Mouse (Mus musculus): ENCODE data around the gene Duoxa1. TPM values are rescaled to one million over a fixed set of nuclear protein-coding genes. Genes with fewer than 3 reads are reported as not detected.

Gene Duoxa1
- polyA plus RNA-seq, 1 experiment, result 0.08 TPM

- H3K4me1 ChIP-seq (ENCODE audit: control insufficient read depth, insufficient read depth, insufficient read length, low read length), result peaks cover 12% of the 10 kb centered on the region
- 1% methylated on average over 48 of the region's 48 CpGs for WGBS
- TF ChIP-seq CTCF (IDR thresholded peaks at IDR 0.05; ENCODE audit: extremely low read depth, insufficient read length, insufficient replicate concordance, low read depth, low read length), result no peak
- 0 out of 2 replicates have a peak, but pooled peaks have one; percentile 18 for TF ChIP-seq POLR2A (IDR thresholded peaks at IDR 0.05; ENCODE audit: low read depth, low read length)
- peaks cover 13% of the 10 kb centered on the region for H3K27me3 ChIP-seq (ENCODE audit: control insufficient read depth, insufficient read depth, low read length)
- peak overlapping the region; percentile 62 for H3K4me3 ChIP-seq (ENCODE audit: low read depth, low read length)
- H3K36me3 ChIP-seq (ENCODE audit: control insufficient read depth, insufficient read depth, low read length), result no peaks in the 10 kb centered on the region
- H3K27ac ChIP-seq (ENCODE audit: insufficient read depth, low read depth, low read length), result peak overlapping the region; percentile 8; the same call in 1 of the 2 replicates
These were observed 12.2 kb downstream of the Duoxa1 start for GRCm38 (mm10) chr2:122301081-122301920.

GRCm38 (mm10) chr2:122300656-122301020, 12.9 kb downstream of the Duoxa1 start:
- TF ChIP-seq CTCF (IDR thresholded peaks at IDR 0.05; ENCODE audit: extremely low read depth, insufficient read length, insufficient replicate concordance, low read depth, low read length) (no peak), POLR2A (IDR thresholded peaks at IDR 0.05; ENCODE audit: low read depth, low read length) (no peak)
- no peak overlapping the region for H3K27ac ChIP-seq (ENCODE audit: insufficient read depth, low read depth, low read length)
- WGBS, result 19% methylated on average over 14 of the region's 14 CpGs
- peak overlapping the region; percentile 62 for H3K4me3 ChIP-seq (ENCODE audit: low read depth, low read length)
- no peaks in the 10 kb centered on the region for H3K36me3 ChIP-seq (ENCODE audit: control insufficient read depth, insufficient read depth, low read length)
- H3K27me3 ChIP-seq (ENCODE audit: control insufficient read depth, insufficient read depth, low read length), result peaks cover 13% of the 10 kb centered on the region
- H3K4me1 ChIP-seq (ENCODE audit: control insufficient read depth, insufficient read depth, insufficient read length, low read length), result peaks cover 12% of the 10 kb centered on the region

- Histone ChIP-seq H3K27ac (ENCODE audit: insufficient read depth, low read depth, low read length) (no peak overlapping the region), H3K4me3 (ENCODE audit: low read depth, low read length) (peak overlapping the region; percentile 44), H3K27me3 (ENCODE audit: control insufficient read depth, insufficient read depth, low read length) (peaks cover 13% of the 10 kb centered on the region), H3K36me3 (ENCODE audit: control insufficient read depth, insufficient read depth, low read length) (no peaks in the 10 kb centered on the region), H3K4me1 (ENCODE audit: control insufficient read depth, insufficient read depth, insufficient read length, low read length) (peaks cover 12% of the 10 kb centered on the region)
- 59% methylated on average over 14 of the region's 14 CpGs for WGBS
- TF ChIP-seq POLR2A (IDR thresholded peaks at IDR 0.05; ENCODE audit: low read depth, low read length) (no peak), CTCF (IDR thresholded peaks at IDR 0.05; ENCODE audit: extremely low read depth, insufficient read length, insufficient replicate concordance, low read depth, low read length) (no peak)
These were observed 13.4 kb downstream of the Duoxa1 start for GRCm38 (mm10) chr2:122299911-122300655.

GRCm38 (mm10) chr2:122298596-122299490, 14.7 kb downstream of the Duoxa1 start, which contains the start of gene Duoxa2:
Gene Duoxa2 (plus strand): TSS chr2:122298900.
- 0 out of 2 replicates have a peak within 1 kb of the TSS, but pooled peaks have one; percentile 8 for H3K27ac ChIP-seq (ENCODE audit: insufficient read depth, low read depth, low read length)
- H3K27me3 ChIP-seq (ENCODE audit: control insufficient read depth, insufficient read depth, low read length), result peaks cover 13% of the 10 kb centered on the region
- peaks cover 12% of the 10 kb centered on the region for H3K4me1 ChIP-seq (ENCODE audit: control insufficient read depth, insufficient read depth, insufficient read length, low read length)
- H3K4me3 ChIP-seq (ENCODE audit: low read depth, low read length), result peak within 1 kb of the TSS; percentile 63
- TF ChIP-seq POLR2A (IDR thresholded peaks at IDR 0.05; ENCODE audit: low read depth, low read length) (peak; percentile 79; the same call in 1 of the 2 replicates), CTCF (IDR thresholded peaks at IDR 0.05; ENCODE audit: extremely low read depth, insufficient read length, insufficient replicate concordance, low read depth, low read length) (no peak)
- H3K36me3 ChIP-seq (ENCODE audit: control insufficient read depth, insufficient read depth, low read length), result no peaks in the 10 kb centered on the region; the same call in 1 of the 2 replicates
- WGBS, result 5% methylated on average over 43 of the region's 43 CpGs

GRCm38 (mm10) chr2:122298096-122298499, 15.4 kb downstream of the Duoxa1 start, which contains the start of gene Duox2:
Gene Duox2 (minus strand): TSS chr2:122298449.
- Histone ChIP-seq H3K4me3 (ENCODE audit: low read depth, low read length) (peak within 1 kb of the TSS; percentile 63), H3K27ac (ENCODE audit: insufficient read depth, low read depth, low read length) (0 out of 2 replicates have a peak within 1 kb of the TSS, but pooled peaks have one; percentile 8), H3K36me3 (ENCODE audit: control insufficient read depth, insufficient read depth, low read length) (peaks cover 2% of the 10 kb centered on the region; the same call in 1 of the 2 replicates), H3K4me1 (ENCODE audit: control insufficient read depth, insufficient read depth, insufficient read length, low read length) (peaks cover 12% of the 10 kb centered on the region), H3K27me3 (ENCODE audit: control insufficient read depth, insufficient read depth, low read length) (peaks cover 13% of the 10 kb centered on the region)
- TF ChIP-seq POLR2A (IDR thresholded peaks at IDR 0.05; ENCODE audit: low read depth, low read length) (no peak), CTCF (IDR thresholded peaks at IDR 0.05; ENCODE audit: extremely low read depth, insufficient read length, insufficient replicate concordance, low read depth, low read length) (no peak)
- WGBS, result 5% methylated on average over 13 of the region's 13 CpGs
